Mouse (Mus musculus) forebrain, embryonic 15.5 days (tissue): Measurements from ENCODE around the gene Atp6ap1l. TPM values are rescaled to one million over a fixed set of nuclear protein-coding genes. Genes with fewer than 3 reads are reported as not detected.
"Not testable (repeated sequence)": the region's sequence is repeated elsewhere in the genome, so short reads cannot be mapped to it uniquely, and the experiment has no call there.

Experiments
- ATAC-seq: fragments of 200-750 bp; cut with Nextera tagmentation; replicated peaks from 2 replicates; pipeline ENCODE4 v1.8.0; 2017; ENCODE audit warnings: mild to moderate bottlenecking, moderate TSS enrichment, moderate library complexity
- H3K27ac ChIP-seq: fragments of 300-500 bp; sonication (generic); replicated peaks from 2 replicates; pipeline ENCODE4 v1.5.1; 2015; ENCODE audit warnings: mild to moderate bottlenecking, inconsistent platforms
- H3K27me3 ChIP-seq: fragments of 300-500 bp; sonication (generic); 2 replicates; pipeline ENCODE4 v1.6.1; 2015; ENCODE audit warnings: inconsistent platforms
- H3K36me3 ChIP-seq: fragments of 300-500 bp; sonication (generic); 2 replicates; pipeline ENCODE4 v1.6.1; 2015; ENCODE audit warnings: mild to moderate bottlenecking, inconsistent platforms
- H3K4me1 ChIP-seq: fragments of 300-500 bp; sonication (generic); 2 replicates; pipeline ENCODE4 v1.6.1; 2015; ENCODE audit warnings: inconsistent platforms
- H3K4me2 ChIP-seq: fragments of 300-500 bp; sonication (generic); replicated peaks from 2 replicates; pipeline ENCODE4 v1.6.1; 2015; ENCODE audit warnings: mild to moderate bottlenecking, inconsistent platforms
- H3K4me3 ChIP-seq: fragments of 300-500 bp; sonication (generic); 2 replicates; pipeline ENCODE4 v1.5.1; 2015; ENCODE audit warnings: mild to moderate bottlenecking, inconsistent platforms
- H3K9ac ChIP-seq: fragments of 300-500 bp; sonication (generic); replicated peaks from 2 replicates; pipeline ENCODE4 v1.6.1; 2015; ENCODE audit warnings: mild to moderate bottlenecking, inconsistent platforms
- H3K9me3 ChIP-seq: fragments of 300-500 bp; sonication (generic); 2 replicates; pipeline ENCODE4 v1.6.1; 2016; ENCODE audit warnings: inconsistent platforms
- WGBS: fragments of 180-500 bp; shearing (Covaris S2); methylation state at CpG from one replicate; pipeline ENCODE4 v1.1.7; 2015; ENCODE audit warnings: mixed read lengths; 5-methylcytosine and 5-hydroxymethylcytosine counted together
- polyA plus RNA-seq: library from polyadenylated mRNA; unstranded; fragments of >200 nt; fragmentation: Nextera tagmentation; extraction: Ambion mirVana; gene quantifications from 2 replicates; pipeline ENCODE4 v1.2.1, GENCODE M21; 2015

The Atp6ap1l gene
- polyA plus RNA-seq: 4.7 and 5.5 TPM in 2 replicates

DNA sequence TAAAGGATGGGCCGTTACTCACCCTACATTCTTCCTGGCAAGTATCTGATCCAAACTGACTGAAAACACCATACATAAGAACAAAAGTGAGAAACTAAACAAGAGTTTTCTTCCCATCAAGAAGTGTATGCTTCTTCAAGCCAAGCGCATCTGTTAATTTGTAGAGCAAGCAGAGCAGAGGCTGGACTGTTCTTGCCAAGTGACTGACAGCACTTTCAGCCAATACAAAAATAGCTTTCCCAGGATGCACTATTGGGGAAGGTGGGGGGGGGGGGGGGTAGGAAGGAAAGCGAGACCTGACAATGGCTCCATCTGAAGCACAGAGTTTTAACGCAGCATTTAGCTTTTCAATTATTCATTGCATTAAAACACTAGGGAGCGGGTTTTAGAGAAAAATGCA is at the start of gene Atp6ap1l:
Gene Atp6ap1l, minus strand, starts transcription at position 180 of the 400 bp plus-strand sequence.
- Histone ChIP-seq H3K4me2 (no peak within 1 kb of the TSS), H3K9me3 (no peaks in the 10 kb centered on the region), H3K9ac (no peak within 1 kb of the TSS), H3K27ac (no peak within 1 kb of the TSS), H3K4me1 (no peaks in the 10 kb centered on the region), H3K36me3 (no peaks in the 10 kb centered on the region), H3K4me3 (no peak within 1 kb of the TSS), H3K27me3 (no peaks in the 10 kb centered on the region)
- 76% methylated on average over 5 of the region's 5 CpGs for WGBS
- no peak for ATAC-seq

- H3K4me3 ChIP-seq: no peak overlapping the region
- no peaks in the 10 kb centered on the region for H3K9me3 ChIP-seq
- no peak overlapping the region for H3K9ac ChIP-seq
- H3K4me1 ChIP-seq: no peaks in the 10 kb centered on the region
- H3K27ac ChIP-seq: no peak overlapping the region
- ATAC-seq: no peak
- H3K4me2 ChIP-seq: no peak overlapping the region
- WGBS: 72% methylated on average over 5 of the region's 5 CpGs
- no peaks in the 10 kb centered on the region for H3K36me3 ChIP-seq
- H3K27me3 ChIP-seq: no peaks in the 10 kb centered on the region
These were observed 34.4 kb upstream of the Atp6ap1l start for GRCm38 (mm10) chr13:90939600-90939999.

DNA sequence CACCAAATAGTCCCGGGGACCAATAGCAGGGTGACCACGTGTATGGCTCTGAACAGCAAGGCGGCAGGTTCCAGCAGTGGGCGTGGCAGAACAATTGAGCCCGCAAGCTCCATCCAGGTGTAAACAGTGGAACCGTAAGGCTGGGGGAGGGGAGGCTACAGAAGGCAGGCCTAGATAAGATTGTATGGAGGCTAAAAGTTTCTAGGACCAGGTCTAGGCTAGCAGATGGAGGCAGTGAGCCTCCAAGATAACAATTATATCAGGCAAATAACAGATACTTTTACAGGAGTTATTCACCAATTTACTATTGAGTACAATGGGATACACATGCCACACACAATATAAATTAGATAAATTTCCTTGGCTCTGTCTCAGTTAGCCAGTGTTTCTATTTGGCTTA is 34.0 kb upstream of the Atp6ap1l start:
- Histone ChIP-seq H3K36me3 (no peaks in the 10 kb centered on the region), H3K4me2 (no peak overlapping the region), H3K4me3 (no peak overlapping the region), H3K9ac (no peak overlapping the region), H3K4me1 (no peaks in the 10 kb centered on the region), H3K27ac (no peak overlapping the region), H3K9me3 (no peaks in the 10 kb centered on the region), H3K27me3 (no peaks in the 10 kb centered on the region)
- ATAC-seq: no peak
- 67% methylated on average over 6 of the region's 6 CpGs for WGBS

- no peak overlapping the region for H3K4me3 ChIP-seq
- H3K27me3 ChIP-seq: no peaks in the 10 kb centered on the region
- ATAC-seq: no peak
- H3K36me3 ChIP-seq: no peaks in the 10 kb centered on the region
- H3K4me2 ChIP-seq: no peak overlapping the region
- no peaks in the 10 kb centered on the region for H3K9me3 ChIP-seq
- no peaks in the 10 kb centered on the region for H3K4me1 ChIP-seq
- no peak overlapping the region for H3K27ac ChIP-seq
- 85% methylated on average over 7 of the region's 7 CpGs for WGBS
- H3K9ac ChIP-seq: no peak overlapping the region
These were observed 30.7 kb upstream of the Atp6ap1l start for GRCm38 (mm10) chr13:90935852-90936251.

GRCm38 (mm10) chr13:90933256-90933655 is 28.1 kb upstream of the Atp6ap1l start:
- no peaks in the 10 kb centered on the region for H3K4me1 ChIP-seq

GRCm38 (mm10) chr13:90929847-90930246 is 24.7 kb upstream of the Atp6ap1l start:
- H3K27ac ChIP-seq: no peak overlapping the region
- peak; percentile 61 for ATAC-seq
- H3K4me3 ChIP-seq: no peak overlapping the region
- H3K36me3 ChIP-seq: peaks cover 35% of the 10 kb centered on the region
- 25% methylated on average over 5 of the region's 5 CpGs for WGBS
- H3K4me1 ChIP-seq: 0 out of 2 replicates have a peak, but pooled peaks cover 2% of the 10 kb centered on the region
- H3K9ac ChIP-seq: no peak overlapping the region
- H3K9me3 ChIP-seq: no peaks in the 10 kb centered on the region
- H3K4me2 ChIP-seq: no peak overlapping the region
- H3K27me3 ChIP-seq: no peaks in the 10 kb centered on the region

More at GRCm38 (mm10) chr13:90933256-90933655, 28.1 kb upstream of the Atp6ap1l start:
- H3K4me2 ChIP-seq: no peak overlapping the region
- no peak overlapping the region for H3K4me3 ChIP-seq
- H3K36me3 ChIP-seq: peaks cover 5% of the 10 kb centered on the region
- H3K27ac ChIP-seq: no peak overlapping the region
- no peaks in the 10 kb centered on the region for H3K9me3 ChIP-seq
- H3K9ac ChIP-seq: no peak overlapping the region
- no peak for ATAC-seq
- 41% methylated on average over 3 of the region's 3 CpGs for WGBS
- H3K27me3 ChIP-seq: no peaks in the 10 kb centered on the region

GRCm38 (mm10) chr13:90928266-90928665 is 23.1 kb upstream of the Atp6ap1l start:
- H3K36me3 ChIP-seq: peaks cover 38% of the 10 kb centered on the region
- H3K9me3 ChIP-seq, H3K27me3 ChIP-seq, ATAC-seq, H3K4me2 ChIP-seq, H3K9ac ChIP-seq, H3K27ac ChIP-seq, H3K4me3 ChIP-seq: not testable (repeated sequence)
- peaks cover 12% of the 10 kb centered on the region for H3K4me1 ChIP-seq
- WGBS: 91% methylated on average over 9 of the region's 10 CpGs

GRCm38 (mm10) chr13:90926938-90927633 is 21.9 kb upstream of the Atp6ap1l start:
- Histone ChIP-seq H3K9me3 (no peaks in the 10 kb centered on the region), H3K27ac (no peak overlapping the region), H3K4me3 (no peak overlapping the region), H3K9ac (no peak overlapping the region), H3K27me3 (no peaks in the 10 kb centered on the region), H3K4me1 (peaks cover 12% of the 10 kb centered on the region), H3K36me3 (peaks cover 38% of the 10 kb centered on the region), H3K4me2 (no peak overlapping the region)
- no peak for ATAC-seq
- WGBS: 74% methylated on average over 5 of the region's 5 CpGs

GRCm38 (mm10) chr13:90926125-90926765 is 21.1 kb upstream of the Atp6ap1l start:
- 80% methylated on average over 7 of the region's 7 CpGs for WGBS
- Histone ChIP-seq H3K27me3 (no peaks in the 10 kb centered on the region), H3K4me3 (no peak overlapping the region)

GRCm38 (mm10) chr13:90925191-90925590 is 20.0 kb upstream of the Atp6ap1l start:
- Histone ChIP-seq H3K9ac (no peak overlapping the region), H3K9me3 (no peaks in the 10 kb centered on the region), H3K27me3 (no peaks in the 10 kb centered on the region), H3K27ac (no peak overlapping the region), H3K4me3 (no peak overlapping the region), H3K4me1 (peaks cover 12% of the 10 kb centered on the region), H3K36me3 (peaks cover 38% of the 10 kb centered on the region), H3K4me2 (no peak overlapping the region)
- 86% methylated on average over 5 of the region's 5 CpGs for WGBS
- no peak for ATAC-seq

More at GRCm38 (mm10) chr13:90926125-90926765, 21.1 kb upstream of the Atp6ap1l start:
- Histone ChIP-seq H3K4me2 (no peak overlapping the region), H3K27ac (no peak overlapping the region), H3K9ac (no peak overlapping the region), H3K36me3 (peaks cover 38% of the 10 kb centered on the region), H3K9me3 (no peaks in the 10 kb centered on the region), H3K4me1 (peaks cover 12% of the 10 kb centered on the region)
- ATAC-seq: no peak

GRCm38 (mm10) chr13:90924072-90924471 is 18.9 kb upstream of the Atp6ap1l start:
- Histone ChIP-seq H3K27ac (no peak overlapping the region), H3K9ac (peak overlapping the region; percentile 93), H3K9me3 (no peaks in the 10 kb centered on the region), H3K27me3 (no peaks in the 10 kb centered on the region), H3K4me3 (peak overlapping the region; percentile 89), H3K4me1 (peaks cover 12% of the 10 kb centered on the region), H3K4me2 (peak overlapping the region; percentile 65), H3K36me3 (peaks cover 38% of the 10 kb centered on the region)
- WGBS: 53% methylated on average over 9 of the region's 9 CpGs
- ATAC-seq: no peak

- H3K27ac ChIP-seq: peak overlapping the region; percentile 82
- peak overlapping the region; percentile 65 for H3K4me2 ChIP-seq
- not testable (repeated sequence) for H3K27me3 ChIP-seq, ATAC-seq, H3K9me3 ChIP-seq
- H3K36me3 ChIP-seq: peaks cover 35% of the 10 kb centered on the region
- H3K4me1 ChIP-seq: peaks cover 12% of the 10 kb centered on the region
- H3K9ac ChIP-seq: peak overlapping the region; percentile 93
- under 1% methylated on average over 13 of the region's 13 CpGs for WGBS
- H3K4me3 ChIP-seq: peak overlapping the region; percentile 89
These were observed 18.5 kb upstream of the Atp6ap1l start for GRCm38 (mm10) chr13:90923617-90924016.
